In genomic region chrX:23823398-23824023, GRCm38 (mm10) we compare ENCODE assay signal across 10 mouse cellular contexts. TPM values are rescaled to one million over a fixed set of nuclear protein-coding genes. Genes with fewer than 3 reads are reported as not detected.
DNase-seq lines count a peak whose midpoint lies in the region; ATAC-seq and TF ChIP-seq lines count a peak whose summit lies in the region.
"Had no signal": no experiment of that assay in that cellular context is flagged by ENCODE, and none has a peak within 500 bp of the region (broad histone marks: within the 10 kb centered on the region; RNA-seq: fewer than 3 reads in every experiment).

No protein-coding gene starts in this region.

- no peak overlapping the region for H3K4me3 ChIP-seq in neural tube, embryonic 15.5 days (replicated peaks)
- no peak overlapping the region for H3K4me3 ChIP-seq in stomach, embryonic 15.5 days (replicated peaks)
- H3K4me3 ChIP-seq in midbrain, postnatal 0 days (ENCODE audit: low read depth, low read length): no peak overlapping the region

- H3K36me3 ChIP-seq in neural tube, embryonic 15.5 days: no peaks in the 10 kb centered on the region
- no peaks in the 10 kb centered on the region for H3K36me3 ChIP-seq in stomach, embryonic 15.5 days
- H3K36me3 ChIP-seq in midbrain, postnatal 0 days (ENCODE audit: insufficient read depth, low read length): no peaks in the 10 kb centered on the region

- H3K9ac ChIP-seq in neural tube, embryonic 15.5 days (replicated peaks): no peak overlapping the region
- H3K9ac ChIP-seq in stomach, embryonic 15.5 days: no peak overlapping the region
- H3K9ac ChIP-seq in midbrain, postnatal 0 days (replicated peaks; ENCODE audit: low read length, poor library complexity, severe bottlenecking): no peak overlapping the region

- intact Hi-C loops in left cerebral cortex, postnatal 25 days (cut with DNase I): no loop called here

- WGBS in neural tube, embryonic 15.5 days: 73% methylated on average over 19 of the region's 19 CpGs
- 49% methylated on average over 19 of the region's 19 CpGs for WGBS in stomach, embryonic 15.5 days
- 65% methylated on average over 16 of the region's 19 CpGs for WGBS in midbrain, postnatal 0 days

- no peaks in the 10 kb centered on the region for H3K27me3 ChIP-seq in neural tube, embryonic 15.5 days (replicated peaks)
- no peaks in the 10 kb centered on the region for H3K27me3 ChIP-seq in stomach, embryonic 15.5 days (replicated peaks)
- no peaks in the 10 kb centered on the region for H3K27me3 ChIP-seq in midbrain, postnatal 0 days (ENCODE audit: insufficient read depth, low read length)
- H3K27me3 ChIP-seq: Patski had no signal

- H3K4me1 ChIP-seq in neural tube, embryonic 15.5 days: no peaks in the 10 kb centered on the region
- H3K4me1 ChIP-seq in stomach, embryonic 15.5 days: no peaks in the 10 kb centered on the region
- no peaks in the 10 kb centered on the region for H3K4me1 ChIP-seq in midbrain, postnatal 0 days (ENCODE audit: insufficient read depth, low read length)

- H3K27ac ChIP-seq in neural tube, embryonic 15.5 days (replicated peaks): no peak overlapping the region
- H3K27ac ChIP-seq in stomach, embryonic 15.5 days: no peak overlapping the region
- H3K27ac ChIP-seq in midbrain, postnatal 0 days (ENCODE audit: low read depth, low read length): no peak overlapping the region

- TF ChIP-seq CTCF in midbrain, postnatal 0 days (IDR thresholded peaks at IDR 0.05): no peak

- DNase-seq in neural tube, embryonic 10.5 days (ENCODE audit: extremely low spot score, low spot score): no peak
- DNase-seq in heart, adult 18-20 months: peak; percentile 28 to 46
- peak; percentile 4 to 25 for DNase-seq in kidney, postnatal 36 days
- no peak for DNase-seq in left cerebral cortex, postnatal 25 days (ENCODE audit: low spot score in 2 of 2)
- DNase-seq in midbrain, postnatal 0 days (ENCODE audit: low spot score): no peak
- no peak for DNase-seq in thymus, postnatal 0 days (ENCODE audit: low spot score)

- H3K4me2 ChIP-seq in neural tube, embryonic 15.5 days: peak overlapping the region; percentile 15; the same call in 1 of the 2 replicates
- H3K4me2 ChIP-seq in stomach, embryonic 15.5 days: peak overlapping the region; percentile 23
- H3K4me2 ChIP-seq in midbrain, postnatal 0 days (ENCODE audit: low read depth, low read length, poor library complexity, severe bottlenecking): no peak overlapping the region

- no peaks in the 10 kb centered on the region for H3K9me3 ChIP-seq in neural tube, embryonic 15.5 days (replicated peaks)
- no peaks in the 10 kb centered on the region for H3K9me3 ChIP-seq in stomach, embryonic 15.5 days
- no peaks in the 10 kb centered on the region; the same call in 1 of the 2 replicates for H3K9me3 ChIP-seq in midbrain, postnatal 0 days (ENCODE audit: low read length)

- ATAC-seq in neural tube, embryonic 15.5 days (ENCODE audit: low FRiP score): no peak
- no peak; the same call in 1 of the 2 replicates for ATAC-seq in stomach, embryonic 15.5 days (ENCODE audit: insufficient read depth, low FRiP score, low read depth)
- no peak for ATAC-seq in midbrain, postnatal 0 days (ENCODE audit: low FRiP score)
- ATAC-seq: Patski had no signal

RNA-seq across cellular contexts. Expression of gene Gm4907, which starts 58.8 kb away (rescaled TPM):
- not detected in 2 replicates for polyA plus RNA-seq in neural tube, embryonic 15.5 days (2015; fragmentation: Nextera tagmentation; extraction: Ambion mirVana)
- not detected for total RNA-seq in heart, adult 18-20 months (2021)
- polyA plus RNA-seq in stomach, embryonic 15.5 days (2015; fragmentation: Nextera tagmentation; extraction: Ambion mirVana): not detected in 2 replicates
- total RNA-seq in left cerebral cortex, postnatal 25 days (2021): not detected
- not detected in 2 replicates for total RNA-seq in midbrain, postnatal 0 days (2014; rRNA removed)
- not detected in 2 replicates for polyA plus RNA-seq in midbrain, postnatal 0 days (2015; fragmentation: Nextera tagmentation; extraction: Ambion mirVana)
- not detected in 2 replicates for polyA plus RNA-seq in thymus, postnatal 0 days (2015; fragmentation: Nextera tagmentation; extraction: Ambion mirVana)
- polyA plus RNA-seq: embryonic facial prominence, embryonic 11.5 days had no signal

Comparison
In these comparisons a context has a peak if more than half of its experiments do, and no peak if none do; other contexts are left out.
1. DNase-seq: peak in heart, adult 18-20 months (2 of 2) and kidney, postnatal 36 days (2 of 2); none in neural tube, embryonic 10.5 days (single experiment), left cerebral cortex, postnatal 25 days (0 of 2), midbrain, postnatal 0 days (single experiment) and thymus, postnatal 0 days (single experiment).